Mouse (Mus musculus): ENCODE data around the gene Mta3.

- TF ChIP-seq CTCF (IDR thresholded peaks at IDR 0.05; ENCODE audit: extremely low read depth, insufficient read length, insufficient replicate concordance, low read depth, low read length) (no peak), POLR2A (IDR thresholded peaks at IDR 0.05; ENCODE audit: low read depth, low read length) (no peak)
Observed at GRCm38 (mm10) chr17:83813050-83813449, 107.1 kb downstream of the Mta3 start.
